Mouse (Mus musculus) myocyte (in vitro differentiated cells): ENCODE measurements around the gene Fam117a. TPM values are rescaled to one million over a fixed set of nuclear protein-coding genes. Genes with fewer than 3 reads are reported as not detected.

Source experiments
- H3K27me3 ChIP-seq: one replicate; pipeline ENCODE4 v1.6.1; 2011; ENCODE audit not compliant: control insufficient read depth, insufficient read depth, insufficient read length
- H3K36me3 ChIP-seq: one replicate; pipeline ENCODE4 v1.6.1; 2011; ENCODE audit not compliant: control insufficient read depth, insufficient read depth
- H3K4me2 ChIP-seq: one replicate; pipeline ENCODE4 v1.6.1; 2011; ENCODE audit warnings: low read depth, control low read depth
- H3K4me3 ChIP-seq: one replicate; pipeline ENCODE4 v1.5.1; 2011; ENCODE audit warnings: mild to moderate bottlenecking, control low read depth, moderate library complexity
- H3K79me2 ChIP-seq: one replicate; pipeline ENCODE4 v1.6.1; 2011; ENCODE audit not compliant: control insufficient read depth, insufficient read depth
- H3ac ChIP-seq: one replicate; pipeline ENCODE4 v1.6.1; 2011; ENCODE audit not compliant: control insufficient read depth, insufficient read length
- CEBPB ChIP-seq: IDR thresholded peaks from 2 replicates; pipeline ENCODE4 v1.6.1; 2011; ENCODE audit warnings: mild to moderate bottlenecking, moderate library complexity; ENCODE audit not compliant: poor library complexity, insufficient read depth, severe bottlenecking
- E2F4 ChIP-seq: IDR thresholded peaks from one replicate; pipeline ENCODE4 v1.6.1; 2011; ENCODE audit warnings: mild to moderate bottlenecking, control low read depth, moderate library complexity; ENCODE audit not compliant: insufficient read depth
- MAX ChIP-seq: IDR thresholded peaks from one replicate; pipeline ENCODE4 v1.6.1; 2011; ENCODE audit warnings: low read depth, mild to moderate bottlenecking, control low read depth
- MYOD1 ChIP-seq, 3 experiments: IDR thresholded peaks; one replicate each; pipeline ENCODE4 v1.6.1; 2011; ENCODE audit warnings: control low read depth in 2 of 3, low read depth in 2 of 3, mild to moderate bottlenecking in 2 of 3, moderate library complexity in 1 of 3; ENCODE audit not compliant: insufficient read length in 2 of 3, control insufficient read depth in 1 of 3
- MYOG ChIP-seq, 3 experiments: IDR thresholded peaks; one replicate each; pipeline ENCODE4 v1.6.1; 2011; ENCODE audit warnings: control low read depth in 2 of 3, low read depth in 2 of 3, mild to moderate bottlenecking in 2 of 3; ENCODE audit not compliant: insufficient read length in 2 of 3, control insufficient read depth in 1 of 3, insufficient read depth in 1 of 3
- POLR2A ChIP-seq: IDR thresholded peaks from one replicate; pipeline ENCODE4 v1.6.1; 2011; ENCODE audit warnings: low read depth, mild to moderate bottlenecking, control low read depth, moderate library complexity; ENCODE audit not compliant: insufficient read length
- POLR2AphosphoS2 ChIP-seq: IDR thresholded peaks from one replicate; pipeline ENCODE4 v1.6.1; 2011; ENCODE audit warnings: low read depth, control low read depth; ENCODE audit not compliant: insufficient read length
- REST ChIP-seq: IDR thresholded peaks from one replicate; pipeline ENCODE4 v1.6.1; 2011; ENCODE audit warnings: mild to moderate bottlenecking, control low read depth, moderate library complexity; ENCODE audit not compliant: insufficient read depth, insufficient read length
- SRF ChIP-seq: IDR thresholded peaks from one replicate; pipeline ENCODE4 v1.6.1; 2011; ENCODE audit warnings: low read depth; ENCODE audit not compliant: control insufficient read depth, insufficient read length
- TCF12 ChIP-seq: IDR thresholded peaks from one replicate; pipeline ENCODE4 v1.6.1; 2011; ENCODE audit warnings: mild to moderate bottlenecking, control low read depth; ENCODE audit not compliant: poor library complexity, insufficient read depth, severe bottlenecking
- TCF3 ChIP-seq: IDR thresholded peaks from one replicate; pipeline ENCODE4 v1.6.1; 2011; ENCODE audit warnings: low read depth, control low read depth; ENCODE audit not compliant: insufficient read length
- USF1 ChIP-seq: IDR thresholded peaks from one replicate; pipeline ENCODE4 v1.6.1; 2011; ENCODE audit warnings: low read depth, mild to moderate bottlenecking, control low read depth, moderate library complexity
- polyA plus RNA-seq: library from polyadenylated mRNA; unstranded; fragments of >200 nt; fragmentation: generic; extraction: Trizol; gene quantifications from one replicate; pipeline ENCODE4 v1.2.1, GENCODE M21; 2012; ENCODE audit warnings: missing spikeins

Fam117a gene
- polyA plus RNA-seq, 1 experiment, result 9.7 TPM

DNA sequence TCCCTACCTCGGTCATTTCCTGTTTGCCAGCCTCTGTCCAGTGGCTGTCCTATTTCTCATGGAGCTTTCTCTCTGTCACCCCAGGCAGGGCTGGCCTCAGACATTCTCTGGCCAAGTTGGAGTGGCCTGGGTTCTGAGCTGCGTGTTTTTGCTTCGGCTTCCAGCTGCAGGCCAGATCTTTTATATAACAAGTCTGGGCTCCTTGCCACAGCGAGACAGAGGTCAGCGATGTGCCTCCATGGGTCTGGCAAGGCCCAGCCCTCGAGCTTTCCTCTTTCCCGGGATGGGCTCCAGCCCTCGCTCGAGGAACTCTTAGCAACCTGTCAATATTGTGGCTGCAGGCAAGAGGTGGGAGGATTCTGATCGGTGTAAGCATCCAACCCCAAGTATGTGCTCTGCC, 28.8 kb downstream of the Fam117a start:
- Histone ChIP-seq H3K4me3 (no peak overlapping the region), H3K79me2 (no peaks in the 10 kb centered on the region)
- TF ChIP-seq SRF, result no peak
- no peak for TF ChIP-seq TCF3

DNA sequence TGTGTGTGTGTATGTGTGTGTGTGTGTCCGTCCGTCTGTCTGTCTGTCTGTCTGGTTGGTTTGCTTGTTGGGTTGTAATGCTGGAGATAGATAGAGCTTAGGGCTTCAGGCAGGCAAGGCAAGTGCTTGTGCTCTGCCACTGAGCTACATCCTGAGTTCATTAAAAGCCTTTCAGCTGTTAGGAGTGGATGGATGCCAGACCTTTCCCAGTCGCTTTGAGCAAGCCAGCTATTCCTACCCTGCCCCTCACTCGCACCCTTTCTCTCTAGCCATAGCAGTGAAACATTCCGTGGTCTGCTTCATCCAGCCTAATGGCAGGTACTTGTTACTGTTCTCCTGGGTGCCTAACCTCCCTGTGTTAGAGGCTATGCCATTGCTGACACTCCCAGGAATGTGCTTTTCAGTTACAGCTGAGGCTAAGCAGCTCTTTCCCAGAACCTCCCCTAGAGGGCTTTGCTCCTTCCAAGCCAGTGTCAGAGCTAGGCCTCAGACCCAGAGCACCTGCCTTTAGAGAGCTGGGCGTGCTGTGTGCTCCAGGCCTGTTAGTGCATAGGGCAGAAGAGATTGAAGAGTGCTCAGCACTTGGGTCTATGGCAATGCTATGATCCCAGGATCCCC, 29.6 kb downstream of the Fam117a start:
- H3K4me2 ChIP-seq, result no peak overlapping the region
- TF ChIP-seq POLR2A (no peak), MYOG (IDR thresholded peaks at IDR 0.05; ENCODE audit: control insufficient read depth in 1 of 3, insufficient read depth in 1 of 3, insufficient read length in 2 of 3, low read depth in 2 of 3) (peak in 2 of 3 experiments; percentile 31 to 49), TCF12 (no peak), REST (no peak), TCF3 (no peak), SRF (no peak), USF1 (no peak), MYOD1 (IDR thresholded peaks at IDR 0.05; ENCODE audit: control insufficient read depth in 1 of 3, insufficient read length in 2 of 3, low read depth in 2 of 3) (peak in 1 of 3 experiments; percentile 30), E2F4 (no peak), POLR2AphosphoS2 (no peak), CEBPB (no peak)

More for the DNA sequence above, 28.8 kb downstream of the Fam117a start:
- H3K36me3 ChIP-seq, result peaks cover 8% of the 10 kb centered on the region
- no peaks in the 10 kb centered on the region for H3K27me3 ChIP-seq
- no peak overlapping the region for H3K4me2 ChIP-seq
- no peak overlapping the region for H3ac ChIP-seq

DNA sequence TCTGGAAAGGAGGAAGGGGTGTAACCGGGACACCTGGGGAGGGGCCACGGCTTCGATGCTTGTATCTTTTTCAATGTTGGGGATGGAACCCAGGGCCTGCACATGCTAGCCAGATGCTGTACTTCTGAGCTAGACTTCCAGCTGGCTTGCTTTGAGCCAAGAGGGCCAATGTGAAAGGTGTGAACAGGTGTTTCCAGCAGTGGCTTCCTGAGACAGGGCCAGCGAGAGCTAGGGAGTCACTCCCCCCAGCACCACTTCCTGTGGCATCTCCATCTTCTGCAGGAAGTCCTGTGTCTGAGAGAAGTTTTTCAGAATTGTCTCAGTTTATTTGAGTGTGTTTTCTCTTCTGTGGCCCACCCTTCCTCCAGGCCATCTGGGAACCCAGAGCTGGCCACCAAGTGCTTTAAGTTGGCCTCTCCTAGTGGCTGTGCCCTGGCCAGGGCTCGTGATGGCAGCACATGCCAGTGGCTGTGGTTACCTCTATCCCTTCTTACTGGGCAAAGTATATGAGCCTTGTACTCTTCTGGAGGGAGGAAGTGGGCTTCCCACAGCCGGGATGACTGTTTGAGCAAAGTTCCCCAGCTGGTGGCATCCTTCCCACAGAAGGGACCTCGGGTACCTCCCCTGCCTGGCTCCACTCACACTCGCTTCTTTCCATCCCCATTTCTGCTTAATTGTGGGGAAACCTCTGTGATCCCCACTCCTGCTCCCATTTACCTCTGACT, 30.4 kb downstream of the Fam117a start:
- no peak overlapping the region for H3ac ChIP-seq
- no peak overlapping the region for H3K4me3 ChIP-seq
- peak overlapping the region; percentile 12 for H3K4me2 ChIP-seq
- peak in 1 of 3 experiments; percentile 27 for TF ChIP-seq MYOD1 (IDR thresholded peaks at IDR 0.05; ENCODE audit: control insufficient read depth in 1 of 3, insufficient read length in 2 of 3, low read depth in 2 of 3)
- TF ChIP-seq REST, result no peak
- no peak for TF ChIP-seq TCF12
- peaks cover 8% of the 10 kb centered on the region for H3K36me3 ChIP-seq
- H3K79me2 ChIP-seq, result no peaks in the 10 kb centered on the region
- H3K27me3 ChIP-seq, result no peaks in the 10 kb centered on the region

More for the DNA sequence above, 29.6 kb downstream of the Fam117a start:
- no peaks in the 10 kb centered on the region for H3K27me3 ChIP-seq
- H3ac ChIP-seq, result no peak overlapping the region
- H3K4me3 ChIP-seq, result no peak overlapping the region
- H3K79me2 ChIP-seq, result no peaks in the 10 kb centered on the region
- peaks cover 8% of the 10 kb centered on the region for H3K36me3 ChIP-seq

DNA sequence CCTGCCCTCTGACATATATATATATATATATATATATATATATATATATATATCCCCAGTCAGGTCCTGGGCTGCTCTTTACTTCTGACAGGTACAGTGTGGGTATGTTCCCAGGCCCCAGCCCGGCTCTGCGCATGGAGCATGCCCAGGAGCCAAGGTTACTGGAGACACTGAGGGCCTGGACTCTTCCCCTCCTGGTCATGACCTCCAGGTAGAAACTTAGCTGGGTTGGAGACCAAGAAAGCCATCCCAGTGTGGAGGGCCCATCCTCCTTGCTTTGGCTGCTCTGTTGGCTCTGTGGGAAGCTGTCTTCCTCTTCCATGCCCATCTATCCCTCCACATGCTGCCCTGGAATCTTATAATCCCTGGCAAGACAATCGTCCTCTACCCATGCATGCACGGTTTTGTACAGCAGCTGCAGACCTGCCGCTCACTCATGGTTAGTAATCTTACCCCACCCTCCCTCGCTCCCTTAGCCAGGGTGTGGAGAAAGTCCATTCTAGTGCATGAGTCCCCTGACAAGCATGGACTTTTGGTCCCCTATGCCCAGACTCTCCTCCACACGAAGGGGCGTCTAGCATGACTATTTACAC, 31.5 kb downstream of the Fam117a start:
- Histone ChIP-seq H3K79me2 (no peaks in the 10 kb centered on the region), H3K4me3 (no peak overlapping the region), H3K27me3 (no peaks in the 10 kb centered on the region), H3K36me3 (peaks cover 8% of the 10 kb centered on the region), H3ac (no peak overlapping the region), H3K4me2 (peak overlapping the region; percentile 48)
- no peak for TF ChIP-seq CEBPB
- peak; percentile 33 to 80 (median 58) for TF ChIP-seq MYOD1 (IDR thresholded peaks at IDR 0.05; ENCODE audit: control insufficient read depth in 1 of 3, insufficient read length in 2 of 3, low read depth in 2 of 3)
- TF ChIP-seq POLR2AphosphoS2, result no peak
- peak; percentile 35 for TF ChIP-seq TCF12
- TF ChIP-seq MAX, result no peak
- no peak for TF ChIP-seq SRF
- no peak for TF ChIP-seq POLR2A
- no peak for TF ChIP-seq TCF3
- no peak for TF ChIP-seq USF1
- peak in 2 of 3 experiments; percentile 18 to 81 for TF ChIP-seq MYOG (IDR thresholded peaks at IDR 0.05; ENCODE audit: control insufficient read depth in 1 of 3, insufficient read depth in 1 of 3, insufficient read length in 2 of 3, low read depth in 2 of 3)

DNA sequence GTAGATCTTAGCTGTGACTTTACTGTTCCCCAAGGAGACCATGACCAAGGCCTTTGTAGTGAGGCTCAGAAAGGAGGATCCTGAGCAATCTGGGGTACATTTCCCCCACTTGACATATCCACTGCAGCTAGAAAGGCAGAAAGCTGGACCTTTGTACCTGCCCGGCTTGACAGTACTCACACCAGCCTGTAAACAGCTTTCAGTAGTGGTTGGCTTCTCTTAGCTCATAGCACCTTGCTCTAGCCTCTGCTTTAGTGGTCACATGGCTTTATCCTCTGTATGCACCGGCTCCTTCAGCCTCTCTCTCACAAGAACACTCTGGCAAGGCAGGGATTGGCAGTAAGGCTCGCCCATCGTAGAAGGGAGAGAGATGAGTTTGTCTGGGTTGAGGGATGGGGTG, 32.1 kb downstream of the Fam117a start:
- Histone ChIP-seq H3K36me3 (peaks cover 8% of the 10 kb centered on the region), H3ac (no peak overlapping the region), H3K4me3 (no peak overlapping the region), H3K79me2 (no peaks in the 10 kb centered on the region), H3K4me2 (peak overlapping the region; percentile 48), H3K27me3 (no peaks in the 10 kb centered on the region)
- TF ChIP-seq TCF3 (no peak), MYOG (IDR thresholded peaks at IDR 0.05; ENCODE audit: control insufficient read depth in 1 of 3, insufficient read depth in 1 of 3, insufficient read length in 2 of 3, low read depth in 2 of 3) (no peak), CEBPB (no peak), REST (no peak), TCF12 (no peak), MYOD1 (IDR thresholded peaks at IDR 0.05; ENCODE audit: control insufficient read depth in 1 of 3, insufficient read length in 2 of 3, low read depth in 2 of 3) (peak in 1 of 3 experiments; percentile 32)
